Mouse (Mus musculus): ENCODE results near the gene E2f1. TPM values are rescaled to one million over a fixed set of nuclear protein-coding genes. Genes with fewer than 3 reads are reported as not detected.

Gene E2f1
- polyA plus RNA-seq, 1 experiment = 4.1 TPM

GRCm38 (mm10) chr2:154563612-154564170 is 6.0 kb downstream of the E2f1 start:
- TF ChIP-seq POLR2A (IDR thresholded peaks at IDR 0.05; ENCODE audit: low read depth, low read length) = no peak
- DNase-seq = peak; percentile 86
- 79% methylated on average over 22 of the region's 22 CpGs for WGBS
- peak overlapping the region; percentile 68; the same call in 1 of the 2 replicates for H3K27ac ChIP-seq (ENCODE audit: insufficient read depth, low read depth, low read length)
- no peaks in the 10 kb centered on the region; the same call in 1 of the 2 replicates for H3K4me1 ChIP-seq (ENCODE audit: control insufficient read depth, insufficient read depth, low read length)
- H3K36me3 ChIP-seq (ENCODE audit: control insufficient read depth, insufficient read depth, low read length) = no peaks in the 10 kb centered on the region
- H3K27me3 ChIP-seq (replicated peaks; ENCODE audit: control insufficient read depth, insufficient read depth, low read length) = no peaks in the 10 kb centered on the region
- no peak overlapping the region for H3K4me3 ChIP-seq (ENCODE audit: insufficient read depth, low read depth, low read length)

- no peak within 1 kb of the TSS for H3K27ac ChIP-seq (ENCODE audit: insufficient read depth, low read depth, low read length)
- TF ChIP-seq CTCF (conservative IDR thresholded peaks at IDR 0.05; ENCODE audit: insufficient read depth, insufficient read length, low read depth, low read length) (no peak), POLR2A (IDR thresholded peaks at IDR 0.05; ENCODE audit: low read depth, low read length) (no peak)
- H3K4me1 ChIP-seq (ENCODE audit: control insufficient read depth, insufficient read depth, low read length) = no peaks in the 10 kb centered on the region
- WGBS = 20% methylated on average over 34 of the region's 34 CpGs
- no peaks in the 10 kb centered on the region for H3K36me3 ChIP-seq (ENCODE audit: control insufficient read depth, insufficient read depth, low read length)
- 0 out of 2 replicates have a peak within 1 kb of the TSS, but pooled peaks have one; percentile 4 for H3K4me3 ChIP-seq (ENCODE audit: insufficient read depth, low read depth, low read length)
- no peaks in the 10 kb centered on the region for H3K27me3 ChIP-seq (replicated peaks; ENCODE audit: control insufficient read depth, insufficient read depth, low read length)
- DNase-seq = no peak
Measured at GRCm38 (mm10) chr2:154558264-154559039, 11.2 kb downstream of the E2f1 start, which contains the start of gene Necab3. TSS of gene Necab3 (minus strand) at chr2:154558890.

GRCm38 (mm10) chr2:154557184-154557832 is 12.4 kb downstream of the E2f1 start:
- H3K4me3 ChIP-seq (ENCODE audit: insufficient read depth, low read depth, low read length) = no peak overlapping the region
- no peaks in the 10 kb centered on the region for H3K4me1 ChIP-seq (ENCODE audit: control insufficient read depth, insufficient read depth, low read length)
- TF ChIP-seq CTCF (conservative IDR thresholded peaks at IDR 0.05; ENCODE audit: insufficient read depth, insufficient read length, low read depth, low read length) (no peak), POLR2A (IDR thresholded peaks at IDR 0.05; ENCODE audit: low read depth, low read length) (no peak)
- DNase-seq = peak; percentile 42
- H3K27ac ChIP-seq (ENCODE audit: insufficient read depth, low read depth, low read length) = no peak overlapping the region
- 53% methylated on average over 5 of the region's 5 CpGs for WGBS
- H3K36me3 ChIP-seq (ENCODE audit: control insufficient read depth, insufficient read depth, low read length) = no peaks in the 10 kb centered on the region
- no peaks in the 10 kb centered on the region for H3K27me3 ChIP-seq (replicated peaks; ENCODE audit: control insufficient read depth, insufficient read depth, low read length)

- Histone ChIP-seq H3K36me3 (ENCODE audit: control insufficient read depth, insufficient read depth, low read length) (no peaks in the 10 kb centered on the region), H3K4me1 (ENCODE audit: control insufficient read depth, insufficient read depth, low read length) (no peaks in the 10 kb centered on the region), H3K4me3 (ENCODE audit: insufficient read depth, low read depth, low read length) (no peak overlapping the region), H3K27me3 (replicated peaks; ENCODE audit: control insufficient read depth, insufficient read depth, low read length) (no peaks in the 10 kb centered on the region), H3K27ac (ENCODE audit: insufficient read depth, low read depth, low read length) (no peak overlapping the region)
- TF ChIP-seq CTCF (conservative IDR thresholded peaks at IDR 0.05; ENCODE audit: insufficient read depth, insufficient read length, low read depth, low read length) (no peak), POLR2A (IDR thresholded peaks at IDR 0.05; ENCODE audit: low read depth, low read length) (no peak)
- DNase-seq = no peak
- 95% methylated on average over 6 of the region's 6 CpGs for WGBS
Measured at GRCm38 (mm10) chr2:154555235-154555634, 14.5 kb downstream of the E2f1 start.

GRCm38 (mm10) chr2:154552424-154552907 is 17.2 kb downstream of the E2f1 start:
- H3K27ac ChIP-seq (ENCODE audit: insufficient read depth, low read depth, low read length) = no peak overlapping the region
- H3K4me3 ChIP-seq (ENCODE audit: insufficient read depth, low read depth, low read length) = peak overlapping the region; percentile 11; the same call in 1 of the 2 replicates
- no peaks in the 10 kb centered on the region for H3K36me3 ChIP-seq (ENCODE audit: control insufficient read depth, insufficient read depth, low read length)
- H3K4me1 ChIP-seq (ENCODE audit: control insufficient read depth, insufficient read depth, low read length) = no peaks in the 10 kb centered on the region
- TF ChIP-seq CTCF (conservative IDR thresholded peaks at IDR 0.05; ENCODE audit: insufficient read depth, insufficient read length, low read depth, low read length) (peak; percentile 67), POLR2A (IDR thresholded peaks at IDR 0.05; ENCODE audit: low read depth, low read length) (no peak)
- DNase-seq = peak; percentile 72
- WGBS = 19% methylated on average over 27 of the region's 27 CpGs
- no peaks in the 10 kb centered on the region for H3K27me3 ChIP-seq (replicated peaks; ENCODE audit: control insufficient read depth, insufficient read depth, low read length)

- no peaks in the 10 kb centered on the region for H3K36me3 ChIP-seq (ENCODE audit: control insufficient read depth, insufficient read depth, low read length)
- TF ChIP-seq CTCF (conservative IDR thresholded peaks at IDR 0.05; ENCODE audit: insufficient read depth, insufficient read length, low read depth, low read length) (no peak), POLR2A (IDR thresholded peaks at IDR 0.05; ENCODE audit: low read depth, low read length) (no peak)
- 41% methylated on average over 21 of the region's 21 CpGs for WGBS
- no peak for DNase-seq
- no peaks in the 10 kb centered on the region for H3K4me1 ChIP-seq (ENCODE audit: control insufficient read depth, insufficient read depth, low read length)
- no peaks in the 10 kb centered on the region for H3K27me3 ChIP-seq (replicated peaks; ENCODE audit: control insufficient read depth, insufficient read depth, low read length)
- no peak overlapping the region for H3K27ac ChIP-seq (ENCODE audit: insufficient read depth, low read depth, low read length)
- no peak overlapping the region for H3K4me3 ChIP-seq (ENCODE audit: insufficient read depth, low read depth, low read length)
Measured at GRCm38 (mm10) chr2:154551927-154552326, 17.8 kb downstream of the E2f1 start.

GRCm38 (mm10) chr2:154551476-154551875 is 18.2 kb downstream of the E2f1 start, which contains the start of gene Actl10:
TSS of gene Actl10 (plus strand) at chr2:154551776.
- Histone ChIP-seq H3K4me3 (ENCODE audit: insufficient read depth, low read depth, low read length) (peak within 1 kb of the TSS; percentile 11; the same call in 1 of the 2 replicates), H3K27ac (ENCODE audit: insufficient read depth, low read depth, low read length) (no peak within 1 kb of the TSS), H3K4me1 (ENCODE audit: control insufficient read depth, insufficient read depth, low read length) (no peaks in the 10 kb centered on the region), H3K27me3 (replicated peaks; ENCODE audit: control insufficient read depth, insufficient read depth, low read length) (no peaks in the 10 kb centered on the region), H3K36me3 (ENCODE audit: control insufficient read depth, insufficient read depth, low read length) (no peaks in the 10 kb centered on the region)
- WGBS = 85% methylated on average over 4 of the region's 4 CpGs
- TF ChIP-seq CTCF (conservative IDR thresholded peaks at IDR 0.05; ENCODE audit: insufficient read depth, insufficient read length, low read depth, low read length) = no peak
- no peak for TF ChIP-seq POLR2A (IDR thresholded peaks at IDR 0.05; ENCODE audit: low read depth, low read length)
- no peak for DNase-seq

Data from kidney, adult 2 months (tissue).